Mouse (Mus musculus) testis, adult 10 weeks (tissue): ENCODE data around the gene Irf2. TPM values are rescaled to one million over a fixed set of nuclear protein-coding genes. Genes with fewer than 3 reads are reported as not detected.

Source experiments
- polyA plus RNA-seq: library from polyadenylated mRNA; stranded (reverse); fragments of 350-450 nt; fragmentation: Illumina TruSeq; extraction: RNeasy Lipid Tissue Mini Kit (QIAGEN cat#74804); gene quantifications from one replicate; pipeline ENCODE4 v1.2.3, GENCODE M21; 2014; ENCODE audit warnings: low read depth, low replicate concordance

Irf2 gene
- 18.5 TPM for polyA plus RNA-seq

GRCm38 (mm10) chr8:46739003-46739949 is at the start of gene Irf2:
Gene Irf2 (plus strand): TSS chr8:46739732.

Other genes with a start within 250 kb of the Irf2 start
- 378 TPM for gene Cenpu, start 187.7 kb upstream of the Irf2 start, polyA plus RNA-seq
- gene Primpol, start 122.5 kb upstream of the Irf2 start, polyA plus RNA-seq: 13.5 TPM
- 4.8 TPM for gene Casp3, start 122.4 kb upstream of the Irf2 start, polyA plus RNA-seq
- 2.6 TPM for gene Enpp6, start 247.2 kb downstream of the Irf2 start, polyA plus RNA-seq